Mouse (Mus musculus) MN1 (cell line): ENCODE results near the gene Afg1l.

ENCODE experiments used
- DNase-seq: peaks from one replicate; pipeline ENCODE4 v3.0.0-alpha.2; 2016; ENCODE audit warnings: low spot score

Gene Afg1l

GRCm38 (mm10) chr10:42269281-42270025 lies 208.9 kb downstream of the Afg1l start:
- no peak for DNase-seq

DNA sequence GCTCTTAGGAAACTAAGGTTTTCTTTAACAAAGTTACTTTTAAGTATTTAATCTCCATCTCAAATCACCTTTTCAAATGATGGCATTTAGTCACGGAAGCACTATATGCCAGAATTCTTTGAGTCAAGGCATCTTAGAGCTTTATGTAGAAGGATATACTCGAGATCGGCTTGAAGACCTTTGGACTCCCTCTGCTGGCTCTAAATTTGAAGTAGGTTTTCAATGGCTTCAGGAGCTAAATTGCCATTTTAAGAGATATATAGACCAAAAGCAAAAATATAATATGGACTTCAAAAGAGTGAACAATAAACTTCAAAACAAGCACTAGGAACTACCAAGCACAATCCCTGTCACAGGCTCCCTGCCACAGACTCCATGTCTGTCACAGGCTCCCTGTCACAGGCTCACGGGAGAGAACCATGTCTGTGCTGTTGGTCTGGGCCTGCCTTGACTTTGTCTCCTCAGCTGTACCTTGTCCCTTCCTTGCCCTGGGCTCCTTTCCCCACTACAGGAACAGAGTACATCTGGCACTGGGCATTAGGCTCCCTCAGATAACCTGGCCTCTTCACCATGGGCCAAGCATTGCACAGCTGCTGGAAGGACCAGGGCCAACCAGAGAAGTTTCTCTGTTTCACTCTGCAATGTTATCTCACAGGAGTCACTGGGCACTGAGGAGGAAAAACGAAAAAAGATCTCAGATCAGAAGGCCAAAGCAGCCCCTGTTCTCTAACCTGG lies 210.4 kb downstream of the Afg1l start:
- no peak for DNase-seq

GRCm38 (mm10) chr10:42265021-42265689 lies 213.2 kb downstream of the Afg1l start:
- no peak for DNase-seq

DNA sequence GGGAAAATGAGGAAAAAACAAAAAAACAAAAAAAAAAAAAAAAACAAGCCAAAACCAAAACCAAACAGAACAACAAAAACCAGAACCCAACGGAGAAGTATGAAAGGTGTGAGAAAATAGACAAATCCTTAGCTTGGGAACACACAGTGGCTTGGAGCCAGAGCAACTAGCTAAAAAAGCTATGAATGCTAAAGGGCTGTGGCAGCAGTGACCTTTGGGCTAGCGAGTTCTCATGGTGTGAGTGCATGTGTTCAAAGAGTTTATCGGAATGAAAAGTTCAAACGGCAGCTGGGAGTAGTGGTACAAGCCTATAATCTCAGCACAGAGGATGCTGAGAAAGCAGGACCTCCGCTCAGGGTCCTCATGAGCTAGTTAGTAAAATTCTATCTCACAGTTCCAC lies 214.2 kb downstream of the Afg1l start:
- DNase-seq: no peak

DNA sequence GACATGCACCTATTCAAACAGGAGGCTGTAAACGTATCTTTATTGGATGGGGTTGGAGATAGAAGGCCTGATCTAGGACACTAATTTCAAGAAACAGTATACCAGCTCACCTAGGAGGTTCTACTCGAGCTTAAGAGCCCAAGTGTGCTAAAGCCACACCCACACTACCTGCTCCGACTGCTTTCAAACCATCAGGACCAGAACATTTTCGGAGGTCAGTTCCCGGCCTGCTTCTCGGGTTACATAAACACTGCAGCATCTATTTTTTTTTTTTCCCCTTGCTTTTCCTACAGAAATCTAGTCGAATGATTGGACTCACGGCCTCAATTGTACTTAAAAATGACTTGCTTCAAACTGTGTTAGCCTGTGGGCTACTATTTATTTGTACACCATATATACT lies 214.7 kb downstream of the Afg1l start:
- no peak for DNase-seq
